Mouse (Mus musculus) stomach, postnatal 0 days (tissue): Measurements from ENCODE around the gene Rpl23a.

Experiments
- CTCF ChIP-seq: IDR thresholded peaks from 2 replicates; pipeline ENCODE4 v1.5.1; 2016; ENCODE audit warnings: antibody characterized with exemption, low read depth, mild to moderate bottlenecking, moderate library complexity
- EP300 ChIP-seq: optimal IDR thresholded peaks from 2 replicates; pipeline ENCODE3; 2016; ENCODE audit warnings: antibody characterized with exemption

- TF ChIP-seq CTCF = no peak
- TF ChIP-seq EP300 = no peak
Measured at GRCm38 (mm10) chr11:78205361-78206206, 22.2 kb upstream of the Rpl23a start.
